9 mouse cellular contexts compared by ENCODE assay signal in the genomic region with DNA sequence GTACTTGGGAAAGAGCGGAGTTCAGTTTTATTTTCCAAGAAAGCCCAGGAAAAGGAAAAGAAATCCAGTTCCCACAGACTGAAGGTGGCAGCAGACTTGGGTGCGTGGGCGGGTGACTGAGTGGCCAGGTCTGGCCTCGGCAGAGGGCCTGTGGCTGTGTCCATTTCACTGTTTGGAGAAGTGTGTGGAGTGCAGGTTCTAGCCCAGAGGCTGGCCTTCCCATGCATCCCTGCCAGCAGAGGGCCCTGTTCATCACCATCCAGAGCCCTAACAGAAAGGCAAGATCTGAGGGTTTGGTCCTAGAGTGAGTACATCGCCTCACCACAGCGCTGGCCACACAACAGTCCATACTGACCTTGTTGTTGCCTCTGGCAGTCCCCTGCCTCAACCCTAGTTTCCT. TPM values are rescaled to one million over a fixed set of nuclear protein-coding genes. Genes with fewer than 3 reads are reported as not detected.
DNase-seq lines count a peak whose midpoint lies in the region; ATAC-seq and TF ChIP-seq lines count a peak whose summit lies in the region.
"Had no signal": no experiment of that assay in that cellular context is flagged by ENCODE, and none has a peak within 500 bp of the region (broad histone marks: within the 10 kb centered on the region; RNA-seq: fewer than 3 reads in every experiment).

No protein-coding gene starts in this region.

- peak; percentile 35 for DNase-seq in hindbrain, embryonic 11.5 days (ENCODE audit: low spot score)
- no peak for DNase-seq in hindbrain, embryonic 14.5 days (ENCODE audit: low spot score)
- no peak for DNase-seq in midbrain, postnatal 0 days (ENCODE audit: low spot score)
- DNase-seq in midbrain, embryonic 10.5 days (ENCODE audit: low spot score), result no peak
- peak; percentile 44 for DNase-seq in NIH3T3 (ENCODE audit: low read depth)
- peak; percentile 30 for DNase-seq in hindbrain, postnatal 0 days (ENCODE audit: low spot score)
- DNase-seq in ovary, adult 18-20 months (ENCODE audit: low spot score), result no peak
- no peak for DNase-seq in thymus, adult 18-20 months
- DNase-seq: gastrocnemius, postnatal 25 days had no signal

- H3K27ac ChIP-seq in hindbrain, embryonic 11.5 days (ENCODE audit: low read depth, low read length), result no peak overlapping the region
- no peak overlapping the region for H3K27ac ChIP-seq in hindbrain, embryonic 14.5 days
- no peak overlapping the region for H3K27ac ChIP-seq in midbrain, postnatal 0 days (ENCODE audit: low read depth, low read length)
- H3K27ac ChIP-seq in midbrain, embryonic 10.5 days (replicated peaks), result no peak overlapping the region
- no peak overlapping the region for H3K27ac ChIP-seq in hindbrain, postnatal 0 days

- H3K4me1 ChIP-seq in hindbrain, embryonic 11.5 days (replicated peaks; ENCODE audit: control insufficient read depth, insufficient read depth, low read length), result no peaks in the 10 kb centered on the region; the same call in 1 of the 2 replicates
- H3K4me1 ChIP-seq in hindbrain, embryonic 14.5 days (replicated peaks; ENCODE audit: control insufficient read depth, insufficient read depth, low read length), result peaks cover 5% of the 10 kb centered on the region; the same call in 1 of the 2 replicates
- peaks cover 9% of the 10 kb centered on the region for H3K4me1 ChIP-seq in midbrain, postnatal 0 days (ENCODE audit: insufficient read depth, low read length)
- H3K4me1 ChIP-seq in midbrain, embryonic 10.5 days, result peaks cover 33% of the 10 kb centered on the region
- H3K4me1 ChIP-seq in hindbrain, postnatal 0 days (ENCODE audit: insufficient read depth, low read length), result no peaks in the 10 kb centered on the region

- H3K36me3 ChIP-seq in hindbrain, embryonic 11.5 days (ENCODE audit: control insufficient read depth, insufficient read depth, low read length), result peaks cover 14% of the 10 kb centered on the region
- peaks cover 59% of the 10 kb centered on the region for H3K36me3 ChIP-seq in hindbrain, embryonic 14.5 days (replicated peaks; ENCODE audit: control insufficient read depth, insufficient read depth)
- peaks cover 46% of the 10 kb centered on the region for H3K36me3 ChIP-seq in midbrain, postnatal 0 days (ENCODE audit: insufficient read depth, low read length)
- peaks cover 62% of the 10 kb centered on the region for H3K36me3 ChIP-seq in midbrain, embryonic 10.5 days
- peaks cover 37% of the 10 kb centered on the region for H3K36me3 ChIP-seq in hindbrain, postnatal 0 days (ENCODE audit: insufficient read depth, low read length)

- TF ChIP-seq CTCF in midbrain, postnatal 0 days (IDR thresholded peaks at IDR 0.05), result peak; percentile 55
- TF ChIP-seq CTCF in hindbrain, postnatal 0 days (IDR thresholded peaks at IDR 0.05; ENCODE audit: low read depth), result peak; percentile 43

- H3K27me3 ChIP-seq in hindbrain, embryonic 11.5 days (ENCODE audit: control insufficient read depth, insufficient read depth, low read length), result no peaks in the 10 kb centered on the region
- no peaks in the 10 kb centered on the region for H3K27me3 ChIP-seq in hindbrain, embryonic 14.5 days (ENCODE audit: control insufficient read depth, insufficient read depth, low read length)
- no peaks in the 10 kb centered on the region for H3K27me3 ChIP-seq in midbrain, postnatal 0 days (ENCODE audit: insufficient read depth, low read length)
- no peaks in the 10 kb centered on the region for H3K27me3 ChIP-seq in midbrain, embryonic 10.5 days (ENCODE audit: low read depth, poor library complexity, severe bottlenecking)
- no peaks in the 10 kb centered on the region for H3K27me3 ChIP-seq in hindbrain, postnatal 0 days (ENCODE audit: insufficient read depth, low read length)

- H3K9me3 ChIP-seq in hindbrain, embryonic 11.5 days (ENCODE audit: control insufficient read depth, low read length), result no peaks in the 10 kb centered on the region
- H3K9me3 ChIP-seq in hindbrain, embryonic 14.5 days (ENCODE audit: control insufficient read depth, low read length), result no peaks in the 10 kb centered on the region
- H3K9me3 ChIP-seq in midbrain, postnatal 0 days (ENCODE audit: low read length), result no peaks in the 10 kb centered on the region
- H3K9me3 ChIP-seq in midbrain, embryonic 10.5 days (replicated peaks), result no peaks in the 10 kb centered on the region
- H3K9me3 ChIP-seq in hindbrain, postnatal 0 days (ENCODE audit: low read length), result no peaks in the 10 kb centered on the region

- no peak for ATAC-seq in hindbrain, embryonic 11.5 days (ENCODE audit: low FRiP score)
- ATAC-seq in hindbrain, embryonic 14.5 days (ENCODE audit: low FRiP score), result no peak
- ATAC-seq in midbrain, postnatal 0 days (ENCODE audit: low FRiP score), result no peak
- no peak for ATAC-seq in hindbrain, postnatal 0 days

- H3K9ac ChIP-seq in hindbrain, embryonic 11.5 days (ENCODE audit: low read depth, low read length), result no peak overlapping the region
- no peak overlapping the region for H3K9ac ChIP-seq in hindbrain, embryonic 14.5 days
- no peak overlapping the region for H3K9ac ChIP-seq in midbrain, postnatal 0 days (replicated peaks; ENCODE audit: low read length, poor library complexity, severe bottlenecking)
- no peak overlapping the region for H3K9ac ChIP-seq in hindbrain, postnatal 0 days (replicated peaks; ENCODE audit: low read length)

- WGBS in hindbrain, embryonic 11.5 days, result 90% methylated on average over 6 of the region's 6 CpGs
- WGBS in hindbrain, embryonic 14.5 days, result 90% methylated on average over 6 of the region's 6 CpGs
- WGBS in midbrain, postnatal 0 days, result 85% methylated on average over 6 of the region's 6 CpGs
- WGBS in midbrain, embryonic 10.5 days, result 91% methylated on average over 6 of the region's 6 CpGs
- whole genome bisulfite sequencing in hindbrain, postnatal 0 days, result 81% methylated on average over 6 of the region's 6 CpGs

- no peak overlapping the region for H3K4me2 ChIP-seq in hindbrain, embryonic 11.5 days (replicated peaks; ENCODE audit: low read depth, low read length)
- no peak overlapping the region for H3K4me2 ChIP-seq in hindbrain, embryonic 14.5 days (replicated peaks)
- no peak overlapping the region for H3K4me2 ChIP-seq in midbrain, postnatal 0 days (ENCODE audit: low read depth, low read length, poor library complexity, severe bottlenecking)
- H3K4me2 ChIP-seq in hindbrain, postnatal 0 days (ENCODE audit: low read depth, low read length), result no peak overlapping the region

- H3K4me3 ChIP-seq in hindbrain, embryonic 11.5 days (ENCODE audit: low read depth, low read length), result no peak overlapping the region
- H3K4me3 ChIP-seq in hindbrain, embryonic 14.5 days (replicated peaks; ENCODE audit: low read length), result no peak overlapping the region
- H3K4me3 ChIP-seq in midbrain, postnatal 0 days (ENCODE audit: low read depth, low read length), result no peak overlapping the region
- H3K4me3 ChIP-seq in midbrain, embryonic 10.5 days, result no peak overlapping the region; the same call in 1 of the 2 replicates
- H3K4me3 ChIP-seq in hindbrain, postnatal 0 days (ENCODE audit: low read length), result no peak overlapping the region

RNA-seq across cellular contexts. Expression of gene Pex10, which starts 2.4 kb away (rescaled TPM):
- 5.6 and 7.8 TPM in 2 replicates for polyA plus RNA-seq in hindbrain, embryonic 11.5 days (2014; fragmentation: Nextera tagmentation; extraction: Ambion mirVana)
- polyA plus RNA-seq in hindbrain, embryonic 14.5 days (2014; fragmentation: Nextera tagmentation; extraction: Ambion mirVana), result 5.4 and 7.0 TPM in 2 replicates
- 12.2 and 14.0 TPM in 2 replicates for total RNA-seq in midbrain, postnatal 0 days (2014; rRNA removed)
- 15.2 and 15.7 TPM in 2 replicates for polyA plus RNA-seq in midbrain, postnatal 0 days (2015; fragmentation: Nextera tagmentation; extraction: Ambion mirVana)
- polyA plus RNA-seq in midbrain, embryonic 10.5 days (2016; fragmentation: Nextera tagmentation; extraction: Ambion mirVana), result 21.0 and 21.1 TPM in 2 replicates
- total RNA-seq in hindbrain, postnatal 0 days (2014; rRNA removed), result 12.8 and 20.2 TPM in 2 replicates
- polyA plus RNA-seq in hindbrain, postnatal 0 days (2015; fragmentation: Nextera tagmentation; extraction: Ambion mirVana), result 15.4 and 15.9 TPM in 2 replicates

RNA-seq across cellular contexts. Expression of gene Plch2, which starts 12.6 kb away (rescaled TPM):
- 1.5 and 2.1 TPM in 2 replicates for polyA plus RNA-seq in hindbrain, embryonic 11.5 days (2014; fragmentation: Nextera tagmentation; extraction: Ambion mirVana)
- 13.4 and 13.8 TPM in 2 replicates for polyA plus RNA-seq in hindbrain, embryonic 14.5 days (2014; fragmentation: Nextera tagmentation; extraction: Ambion mirVana)
- total RNA-seq in midbrain, postnatal 0 days (2014; rRNA removed), result 49.8 and 51.1 TPM in 2 replicates
- 21.1 and 21.7 TPM in 2 replicates for polyA plus RNA-seq in midbrain, postnatal 0 days (2015; fragmentation: Nextera tagmentation; extraction: Ambion mirVana)
- polyA plus RNA-seq in midbrain, embryonic 10.5 days (2016; fragmentation: Nextera tagmentation; extraction: Ambion mirVana), result 0.57 and 0.72 TPM in 2 replicates
- total RNA-seq in hindbrain, postnatal 0 days (2014; rRNA removed), result 45.7 and 48.8 TPM in 2 replicates
- 12.5 and 12.8 TPM in 2 replicates for polyA plus RNA-seq in hindbrain, postnatal 0 days (2015; fragmentation: Nextera tagmentation; extraction: Ambion mirVana)

RNA-seq across cellular contexts. Expression of gene Rer1, which starts 17.0 kb away (rescaled TPM):
- polyA plus RNA-seq in hindbrain, embryonic 11.5 days (2014; fragmentation: Nextera tagmentation; extraction: Ambion mirVana), result 156 and 166 TPM in 2 replicates
- polyA plus RNA-seq in hindbrain, embryonic 14.5 days (2014; fragmentation: Nextera tagmentation; extraction: Ambion mirVana), result 145 and 148 TPM in 2 replicates
- 91.4 and 104 TPM in 2 replicates for total RNA-seq in midbrain, postnatal 0 days (2014; rRNA removed)
- polyA plus RNA-seq in midbrain, postnatal 0 days (2015; fragmentation: Nextera tagmentation; extraction: Ambion mirVana), result 132 and 133 TPM in 2 replicates
- polyA plus RNA-seq in midbrain, embryonic 10.5 days (2016; fragmentation: Nextera tagmentation; extraction: Ambion mirVana), result 137 and 147 TPM in 2 replicates
- 85.4 and 93.5 TPM in 2 replicates for total RNA-seq in hindbrain, postnatal 0 days (2014; rRNA removed)
- 129 and 136 TPM in 2 replicates for polyA plus RNA-seq in hindbrain, postnatal 0 days (2015; fragmentation: Nextera tagmentation; extraction: Ambion mirVana)

RNA-seq across cellular contexts. Expression of gene Morn1, which starts 17.2 kb away (rescaled TPM):
- polyA plus RNA-seq in hindbrain, embryonic 11.5 days (2014; fragmentation: Nextera tagmentation; extraction: Ambion mirVana), result 3.3 and 4.2 TPM in 2 replicates
- 6.1 and 8.7 TPM in 2 replicates for polyA plus RNA-seq in hindbrain, embryonic 14.5 days (2014; fragmentation: Nextera tagmentation; extraction: Ambion mirVana)
- 3.3 and 8.5 TPM in 2 replicates for total RNA-seq in midbrain, postnatal 0 days (2014; rRNA removed)
- polyA plus RNA-seq in midbrain, postnatal 0 days (2015; fragmentation: Nextera tagmentation; extraction: Ambion mirVana), result 8.6 and 8.9 TPM in 2 replicates
- 5.1 and 6.2 TPM in 2 replicates for polyA plus RNA-seq in midbrain, embryonic 10.5 days (2016; fragmentation: Nextera tagmentation; extraction: Ambion mirVana)
- total RNA-seq in hindbrain, postnatal 0 days (2014; rRNA removed), result 0.86 and 9.0 TPM in 2 replicates
- 8.9 and 10.0 TPM in 2 replicates for polyA plus RNA-seq in hindbrain, postnatal 0 days (2015; fragmentation: Nextera tagmentation; extraction: Ambion mirVana)

Comparison
In these comparisons a context has a peak if more than half of its experiments do, and no peak if none do; other contexts are left out.
1. DNase-seq: peak in hindbrain, embryonic 11.5 days (single experiment), NIH3T3 (single experiment) and hindbrain, postnatal 0 days (single experiment); none in hindbrain, embryonic 14.5 days (single experiment), midbrain, postnatal 0 days (single experiment), midbrain, embryonic 10.5 days (single experiment), ovary, adult 18-20 months (single experiment) and thymus, adult 18-20 months (0 of 2).